Mouse (Mus musculus) gastrocnemius, adult 18-20 months (tissue): Measurements from ENCODE around the gene Clip1. TPM values are rescaled to one million over a fixed set of nuclear protein-coding genes. Genes with fewer than 3 reads are reported as not detected.

ENCODE experiments used
- DNase-seq: peaks from one replicate; pipeline ENCODE4 v3.0.0; 2021; ENCODE audit warnings: low spot score
- total RNA-seq, 2 experiments: library from RNA; stranded (reverse); gene quantifications; 2 replicates each; pipeline ENCODE4 v1.2.3; 2021

Gene Clip1
- total RNA-seq, 2 experiments from 2014 or later, result 326 to 336 TPM

DNA sequence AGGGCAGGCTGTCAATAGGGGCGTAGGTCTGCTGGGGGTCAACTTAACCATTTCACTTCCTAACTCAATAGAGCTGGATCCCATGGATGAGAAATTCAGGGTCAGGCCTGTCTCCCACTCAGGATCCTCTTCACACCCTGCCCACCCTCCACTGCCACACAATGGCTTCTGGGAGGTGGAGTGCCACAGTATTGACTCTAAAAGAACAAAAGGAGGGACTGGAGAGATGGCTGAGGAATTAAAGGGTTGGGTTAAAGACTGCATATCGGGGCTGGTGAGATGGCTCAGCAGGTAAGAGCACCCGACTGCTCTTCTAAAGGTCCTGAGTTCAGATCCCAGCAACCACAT, 13.0 kb downstream of the Clip1 start:
- no peak for DNase-seq

DNA sequence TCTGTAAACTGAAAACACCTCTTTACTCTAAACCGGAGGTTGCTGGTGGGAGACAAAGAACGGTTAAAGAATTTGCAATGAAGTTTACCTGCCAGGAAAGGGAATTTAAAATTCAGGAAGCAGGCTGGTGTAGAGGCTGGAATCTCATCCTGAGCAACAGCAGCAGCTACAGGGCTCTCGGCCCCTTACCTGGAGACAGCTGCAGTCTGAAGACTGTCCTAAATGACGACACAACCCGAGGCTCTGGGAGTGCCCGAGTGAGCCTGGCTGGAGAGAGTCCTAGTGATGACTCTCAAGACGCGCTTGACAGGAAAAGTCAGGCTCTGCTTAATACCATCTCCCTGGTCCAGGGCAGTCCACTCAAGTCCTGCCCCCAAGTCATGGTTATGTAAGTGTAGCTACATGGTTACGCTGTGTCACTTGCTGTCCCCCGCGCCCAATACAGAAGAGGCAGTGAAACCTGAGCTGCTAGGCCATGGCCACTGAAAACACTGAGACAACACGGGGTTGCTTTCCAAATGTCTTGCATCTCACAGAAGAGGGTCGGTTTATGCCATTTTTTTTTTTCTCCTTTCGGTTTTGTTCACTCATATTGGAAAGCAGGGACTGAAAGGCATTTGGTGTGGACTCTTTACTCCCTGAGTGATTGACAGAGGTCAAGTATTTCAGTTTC, 13.5 kb downstream of the Clip1 start:
- peak; percentile 88 for DNase-seq

DNA sequence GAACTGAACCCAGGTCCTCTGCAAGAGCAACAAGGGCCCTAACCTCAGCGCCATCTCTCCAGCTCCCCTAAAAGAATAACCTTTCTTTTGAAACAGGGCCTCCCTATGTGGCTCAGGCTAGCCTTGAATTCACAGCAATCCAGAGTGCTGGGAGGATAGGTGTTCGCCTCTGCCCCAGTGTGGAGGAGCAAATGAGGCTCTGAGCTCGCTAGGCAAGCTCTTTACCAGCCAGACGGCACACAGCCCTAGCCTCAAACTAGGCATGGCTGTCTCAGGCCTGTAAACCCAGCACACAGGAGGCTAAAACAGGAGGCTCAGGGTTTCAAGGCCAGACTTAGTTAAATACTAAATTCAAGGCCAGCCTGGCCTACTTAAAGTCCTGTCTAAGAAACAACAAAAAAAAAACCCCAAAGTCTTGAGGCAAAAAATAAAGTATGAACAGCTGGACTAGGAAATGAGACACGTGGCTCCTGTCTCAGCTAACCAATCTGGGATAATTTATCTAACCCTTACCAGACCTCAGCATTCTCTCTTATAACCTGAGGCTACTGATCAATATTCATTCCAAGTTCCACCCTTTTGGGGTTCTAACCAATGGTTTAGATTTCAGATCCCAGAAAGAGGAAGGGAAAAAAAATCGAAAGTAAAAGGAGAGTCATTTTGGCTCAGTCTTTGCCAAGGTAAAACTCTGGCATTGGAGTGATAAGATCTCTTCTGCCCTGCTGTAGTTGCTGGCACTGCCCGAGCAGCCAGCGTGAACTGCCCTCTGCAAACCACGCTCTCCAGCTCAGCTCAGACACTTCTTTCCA, 14.2 kb downstream of the Clip1 start:
- DNase-seq, result no peak

DNA sequence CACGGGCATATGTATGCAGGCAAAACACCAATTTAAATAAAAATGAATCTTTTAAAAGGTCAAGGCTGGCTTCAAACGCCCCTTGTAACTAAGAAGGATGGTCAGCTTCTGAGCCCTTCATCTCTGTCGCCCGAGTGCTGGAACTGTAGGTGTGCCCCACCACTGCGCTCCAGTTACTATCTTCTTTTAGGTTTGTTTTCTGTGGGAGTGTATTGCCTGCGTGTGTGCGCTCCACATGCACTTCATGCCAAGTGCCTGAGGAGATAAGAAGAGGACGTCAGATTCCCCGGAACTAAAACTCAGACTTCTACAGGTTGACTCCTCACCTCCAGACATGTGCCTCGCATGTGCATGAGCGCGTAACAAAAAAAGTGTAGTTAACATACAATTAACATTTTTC, 16.5 kb downstream of the Clip1 start:
- DNase-seq, result no peak

DNA sequence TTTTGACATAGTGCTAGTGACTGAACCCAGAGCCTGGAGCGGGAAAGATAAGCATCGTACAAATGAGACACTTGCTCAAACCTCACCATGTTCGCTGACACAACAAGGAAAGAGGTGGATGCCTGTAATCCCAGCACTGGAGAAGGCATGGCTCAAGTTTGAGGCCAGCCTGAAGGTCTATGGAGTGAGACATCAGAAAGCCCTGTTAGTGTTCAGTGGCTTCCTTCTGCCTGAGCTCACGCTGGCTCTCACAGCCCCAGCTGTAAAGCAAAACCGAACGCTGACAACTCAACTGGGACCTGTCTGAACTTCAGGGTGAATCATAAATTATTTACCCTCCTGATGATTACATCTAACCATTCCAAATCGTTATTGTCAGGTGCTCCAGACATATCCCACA, 18.5 kb downstream of the Clip1 start:
- peak; percentile 43 for DNase-seq

DNA sequence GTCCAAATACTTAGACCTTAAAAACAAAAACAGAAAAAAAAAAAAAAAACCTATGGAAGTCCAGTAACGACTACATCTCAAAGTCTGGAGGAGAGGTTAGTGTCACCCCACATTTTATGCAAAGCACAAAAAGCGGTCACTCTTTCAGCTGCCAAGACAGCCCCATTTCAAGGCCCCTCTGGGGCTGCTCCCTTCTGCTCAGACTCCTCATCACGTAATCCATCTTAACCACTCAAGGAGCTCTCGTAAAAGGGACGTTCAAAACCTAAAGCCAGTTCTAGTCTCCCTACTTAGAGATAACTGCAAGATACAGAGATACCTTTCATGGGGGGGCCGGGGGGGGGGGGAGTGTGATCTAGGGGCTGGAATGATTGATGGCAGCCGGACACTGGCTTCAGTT, 20.1 kb downstream of the Clip1 start:
- no peak for DNase-seq

DNA sequence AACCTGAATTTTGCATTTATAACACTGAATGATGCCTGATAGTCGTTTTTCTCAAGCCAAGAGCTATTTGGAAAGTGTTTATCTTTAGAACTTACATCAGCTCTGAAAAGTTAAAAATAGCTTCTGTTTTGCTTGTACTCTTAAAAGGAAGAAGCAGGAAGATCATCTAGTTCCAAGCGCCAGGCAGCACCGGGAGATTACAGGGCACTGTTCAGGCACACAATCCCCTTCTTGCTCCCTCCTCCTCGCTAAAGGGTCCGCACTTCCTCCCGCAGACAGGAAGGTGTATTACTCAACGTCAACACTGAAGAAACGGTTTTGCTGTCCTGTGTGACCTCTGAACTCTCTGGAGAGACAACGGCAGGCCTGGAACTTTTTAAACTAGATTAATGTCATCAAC, 22.4 kb downstream of the Clip1 start:
- DNase-seq, result peak; percentile 68

DNA sequence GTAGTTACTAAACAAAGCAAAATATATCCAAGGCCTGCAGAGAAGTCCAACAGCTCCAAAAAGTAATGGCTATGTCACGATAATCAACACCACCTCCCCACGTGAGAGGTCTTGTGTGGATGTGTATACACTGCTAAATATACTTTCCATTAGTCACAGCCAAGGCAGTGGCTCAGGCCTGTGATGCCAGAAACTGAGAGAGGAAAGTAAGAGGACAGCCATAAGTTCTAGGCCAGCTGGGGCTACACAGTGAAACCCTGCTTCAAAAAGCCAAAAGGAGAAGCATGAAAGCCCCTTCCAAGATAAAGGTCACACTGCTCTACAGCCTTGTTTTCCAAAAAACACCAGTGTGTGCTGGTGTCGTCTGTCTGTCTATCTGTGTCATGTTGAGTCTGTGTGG, 22.8 kb downstream of the Clip1 start:
- DNase-seq, result peak; percentile 73

DNA sequence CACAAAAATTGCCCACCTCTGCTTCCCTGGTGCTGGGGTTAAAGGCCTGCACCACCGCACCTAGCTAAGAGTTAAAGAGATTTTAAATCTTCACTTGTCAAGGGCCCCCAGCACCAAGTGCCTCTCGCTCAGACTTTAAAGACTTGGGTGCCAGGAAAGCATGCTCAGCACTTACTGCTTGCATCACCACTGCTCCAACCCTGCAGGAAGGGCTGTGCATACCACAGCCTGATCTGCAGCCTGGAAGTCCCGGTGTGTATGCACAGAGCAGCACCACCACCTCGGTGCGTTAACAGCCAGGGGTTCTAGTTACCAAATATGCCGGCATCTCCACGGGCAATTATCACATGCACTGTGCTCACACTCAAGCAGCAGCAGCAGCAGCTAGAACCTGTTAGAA, 26.8 kb downstream of the Clip1 start:
- no peak for DNase-seq

DNA sequence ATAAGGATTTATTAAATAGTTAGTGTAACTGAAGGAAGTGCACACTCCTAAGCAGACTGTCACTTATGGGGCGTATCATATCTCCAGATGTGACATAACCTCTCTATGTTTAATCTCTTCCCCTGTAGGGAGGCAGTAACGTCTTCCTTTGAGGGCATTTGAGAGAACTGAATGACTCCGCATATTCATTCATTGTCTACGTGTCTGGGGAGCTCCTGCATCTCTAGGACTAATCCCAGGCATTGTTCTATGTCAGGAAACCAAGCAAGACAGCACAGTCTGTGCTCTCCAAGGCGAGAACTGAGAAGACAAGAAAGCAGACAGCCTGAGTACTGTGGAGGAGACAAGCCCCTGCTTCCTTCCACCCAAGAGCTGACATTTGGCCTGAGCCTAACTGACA, 29.5 kb downstream of the Clip1 start:
- DNase-seq, result no peak

DNA sequence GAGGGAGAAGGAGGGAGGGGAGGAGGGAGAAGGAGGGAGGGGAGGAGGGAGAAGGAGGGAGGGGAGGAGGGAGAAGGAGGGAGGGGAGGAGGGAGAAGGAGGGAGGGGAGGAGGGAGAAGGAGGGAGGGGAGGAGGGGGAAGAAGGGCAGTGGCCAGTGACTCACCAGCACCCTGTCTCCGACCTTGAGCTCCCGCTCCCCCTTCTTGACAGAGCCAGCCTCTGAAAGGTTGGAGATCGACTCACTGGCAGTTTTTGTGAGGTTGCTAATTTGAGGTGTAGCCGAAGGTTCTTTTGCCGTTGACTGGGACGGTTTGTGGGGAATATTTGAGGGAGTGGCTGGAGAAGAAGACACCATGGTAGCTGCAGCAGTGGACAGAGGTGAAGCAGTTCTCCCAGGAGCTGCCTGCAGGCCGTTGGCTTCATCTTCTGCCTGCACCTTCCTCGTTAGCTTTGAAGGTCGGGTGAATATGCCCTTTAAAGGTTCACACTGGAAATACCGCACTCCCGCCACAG, 31.1 kb downstream of the Clip1 start:
- DNase-seq, result no peak

DNA sequence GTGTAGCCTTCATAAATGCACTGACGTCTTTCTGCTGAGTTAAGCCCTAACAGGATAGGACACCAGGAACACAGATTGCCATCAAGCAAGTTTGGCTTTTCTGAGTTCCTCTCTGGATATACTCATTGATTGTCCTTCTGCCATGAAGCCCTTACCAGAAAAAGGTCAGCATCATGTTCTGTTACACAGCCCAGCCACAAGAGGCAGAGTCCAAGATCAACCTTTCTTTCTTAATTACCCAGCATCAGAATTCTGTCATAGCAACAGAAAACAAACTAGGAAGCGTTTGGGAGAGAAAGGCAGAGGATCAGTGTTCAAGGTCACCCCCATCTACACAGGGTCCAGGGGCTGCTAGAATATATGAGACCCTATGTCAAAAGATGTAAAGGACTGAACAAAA, 33.6 kb downstream of the Clip1 start:
- DNase-seq, result no peak

DNA sequence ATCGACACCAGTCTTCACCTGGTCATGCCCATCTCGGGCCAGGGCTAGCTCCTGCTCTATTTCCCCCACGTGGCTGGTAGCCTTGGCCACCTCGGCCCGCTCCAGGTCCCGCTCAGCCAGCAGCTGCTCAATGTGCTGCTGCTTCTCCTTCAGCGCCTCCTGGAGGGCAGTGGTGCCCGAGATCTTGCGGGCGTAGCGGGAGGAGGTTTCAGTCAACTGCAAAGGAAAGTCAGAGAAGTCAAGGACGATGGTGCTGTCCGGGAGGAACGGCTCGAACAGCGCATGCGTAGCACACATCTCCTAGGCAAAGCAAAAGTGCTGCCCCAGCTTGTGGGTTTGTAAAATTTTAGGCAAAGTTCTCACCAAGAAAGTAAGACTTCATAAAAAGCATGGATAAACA, 42.0 kb downstream of the Clip1 start:
- DNase-seq, result no peak

DNA sequence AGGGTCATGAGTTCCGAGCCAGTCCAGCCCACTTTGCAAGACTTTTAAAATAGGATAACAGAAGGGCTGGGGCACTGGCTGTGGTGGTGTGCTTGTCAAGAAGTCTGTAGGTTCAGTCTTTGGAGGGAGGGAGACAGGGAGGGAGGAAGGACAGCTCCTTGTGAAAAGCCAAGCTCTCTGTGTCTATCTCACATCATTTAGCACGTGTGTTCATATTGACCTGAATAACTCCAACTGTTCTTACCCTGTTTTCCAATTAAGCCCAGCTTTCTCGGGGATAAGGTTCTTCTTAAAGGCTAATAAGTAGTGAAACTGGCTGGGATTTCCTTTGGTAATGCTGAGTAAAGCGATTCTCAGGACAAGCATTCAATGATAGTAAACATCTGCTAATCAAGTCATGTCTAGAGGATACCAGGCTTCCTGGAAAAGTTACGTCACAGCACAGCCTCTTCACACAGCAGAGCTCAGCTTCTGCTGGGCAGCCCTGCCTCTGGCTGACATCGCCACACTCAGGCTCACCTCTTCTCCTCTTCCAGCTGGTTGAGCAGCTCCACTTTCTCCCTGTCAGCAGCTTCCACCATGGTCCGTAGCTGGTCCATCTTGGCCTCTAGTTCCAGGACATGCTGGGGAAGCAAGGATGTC, 43.0 kb downstream of the Clip1 start:
- DNase-seq, result peak; percentile 37

DNA sequence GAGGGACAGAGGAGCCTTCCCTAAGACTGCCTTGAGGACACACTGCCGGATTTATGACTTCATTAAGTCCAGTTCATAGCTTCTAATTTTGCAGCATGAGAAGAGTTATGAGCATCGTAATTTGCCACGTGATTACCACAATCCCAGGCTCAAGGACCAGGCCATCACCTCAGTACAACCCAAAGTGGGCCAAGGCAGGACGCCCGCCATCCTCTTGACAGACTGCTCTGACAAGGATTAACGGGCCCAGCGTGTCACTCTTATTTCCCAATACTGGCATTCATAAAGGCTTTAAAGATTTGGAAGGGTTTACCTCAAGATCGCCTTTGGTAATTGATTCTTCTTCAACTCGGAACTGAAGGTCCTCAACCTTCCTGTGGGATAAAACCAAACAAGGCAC, 44.2 kb downstream of the Clip1 start:
- no peak for DNase-seq

DNA sequence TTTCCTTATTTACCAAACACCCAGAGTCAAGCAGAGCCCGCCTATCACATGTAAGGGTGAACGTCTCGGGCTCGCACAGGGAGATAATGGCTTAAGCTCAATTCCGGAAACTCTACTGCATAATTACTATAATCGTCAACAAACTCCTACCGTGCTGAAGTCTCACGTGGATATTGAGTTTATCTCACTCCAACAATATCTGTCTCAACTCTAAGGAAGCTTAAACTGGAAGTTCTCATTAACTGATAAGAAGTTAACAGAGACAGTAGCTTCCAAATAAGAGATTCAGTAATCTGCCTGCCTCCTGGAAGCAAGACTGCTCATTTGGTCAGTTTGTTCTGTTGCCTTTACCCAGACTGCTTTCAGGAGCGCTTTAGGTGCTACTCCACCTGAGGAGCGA, 53.2 kb downstream of the Clip1 start:
- DNase-seq, result no peak

DNA sequence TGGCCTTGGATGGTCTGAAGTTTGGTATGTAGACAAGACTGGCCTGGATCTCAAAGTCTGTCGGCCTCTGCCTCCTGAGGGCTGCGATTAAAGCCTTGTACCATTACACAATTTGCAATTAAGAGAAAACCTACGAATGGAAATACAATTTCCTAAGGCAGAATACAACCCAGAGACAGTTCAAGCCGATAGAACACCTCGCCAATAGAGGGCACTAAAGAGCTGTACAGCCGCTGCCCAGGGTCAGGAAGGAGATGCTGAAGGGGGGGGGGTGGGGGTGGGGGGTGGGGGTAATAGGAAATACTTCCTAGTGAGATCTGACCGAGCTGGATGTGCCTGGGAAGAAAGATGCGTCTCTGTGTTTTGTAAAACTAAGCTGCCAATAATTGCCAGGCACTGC, 57.8 kb downstream of the Clip1 start:
- DNase-seq, result peak; percentile 80

DNA sequence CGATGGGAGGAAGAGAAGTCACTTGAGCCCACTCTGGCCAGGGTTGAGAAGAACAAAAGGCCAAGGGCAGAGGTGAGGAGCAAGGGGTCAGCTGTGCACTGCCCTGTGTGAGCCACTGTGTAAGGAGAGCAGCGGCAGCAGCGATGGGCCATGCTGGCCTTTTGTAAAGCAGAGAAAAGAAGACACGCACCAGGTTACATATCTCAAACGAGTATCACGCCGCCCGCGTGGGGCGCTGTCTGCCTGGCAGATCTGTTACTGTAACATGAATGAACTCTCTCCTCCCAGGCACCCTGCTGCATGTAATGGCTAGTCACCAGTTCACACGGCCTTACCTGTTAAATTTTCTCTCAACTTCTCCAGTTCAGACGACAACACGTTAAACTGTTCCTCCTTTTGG, 62.0 kb downstream of the Clip1 start:
- no peak for DNase-seq

DNA sequence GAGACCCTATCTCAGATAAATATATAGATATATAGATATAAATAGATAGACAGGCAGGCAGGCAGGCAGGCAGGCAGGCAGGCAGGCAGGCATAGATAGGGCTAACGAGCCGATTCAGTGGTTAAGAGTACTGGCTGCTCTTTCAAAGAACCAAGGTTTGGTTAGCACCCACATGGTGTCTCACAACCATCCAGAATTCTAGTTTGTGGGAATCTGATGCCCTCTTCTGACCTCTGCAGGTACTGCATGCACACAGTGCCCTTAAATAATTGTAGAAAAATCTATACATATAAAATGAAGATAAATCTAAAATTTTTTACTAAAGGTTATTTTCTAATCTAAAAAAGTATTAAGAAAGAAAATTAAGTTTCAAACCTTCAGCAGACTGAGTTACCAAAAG, 65.9 kb downstream of the Clip1 start:
- no peak for DNase-seq

DNA sequence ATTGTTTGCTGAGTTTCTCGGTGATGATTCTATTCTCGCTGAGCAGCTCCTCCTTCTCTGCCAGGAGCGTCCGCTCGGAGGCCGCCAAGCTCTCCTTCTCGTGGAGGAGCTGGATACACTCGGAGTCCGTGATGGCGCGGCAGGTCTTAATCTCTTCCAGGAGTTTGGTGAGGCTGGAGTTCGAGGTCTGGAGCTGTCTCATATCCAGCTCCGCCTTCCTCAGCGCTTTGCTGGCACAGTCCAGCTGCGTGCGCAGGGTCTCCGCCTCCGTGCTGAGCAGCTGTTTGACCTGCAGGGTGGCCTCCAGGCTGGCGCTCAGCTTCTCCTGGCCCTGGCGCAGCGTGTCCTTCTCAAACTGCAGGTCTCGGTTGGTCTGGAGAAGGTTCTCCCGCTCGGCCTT, 70.2 kb downstream of the Clip1 start:
- no peak for DNase-seq

DNA sequence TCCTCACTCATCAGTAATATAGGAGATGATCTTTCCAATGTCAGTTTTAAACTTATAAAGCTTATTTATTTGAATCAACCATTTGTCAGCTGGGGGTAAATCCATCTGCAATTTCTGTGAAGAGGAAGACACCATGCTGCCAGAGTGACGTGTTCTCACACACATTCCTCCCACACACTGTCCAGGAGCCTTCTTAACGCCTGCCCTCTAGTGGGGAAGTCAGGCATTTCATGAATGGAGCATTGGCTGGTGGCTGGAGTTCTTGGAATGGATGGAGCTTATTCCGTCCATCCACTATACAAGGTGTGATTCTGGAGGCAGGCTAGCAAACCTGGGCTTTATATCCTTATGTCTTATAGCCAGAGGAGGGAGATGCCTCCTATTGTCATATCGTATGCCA, 74.6 kb downstream of the Clip1 start:
- peak; percentile 78 for DNase-seq

DNA sequence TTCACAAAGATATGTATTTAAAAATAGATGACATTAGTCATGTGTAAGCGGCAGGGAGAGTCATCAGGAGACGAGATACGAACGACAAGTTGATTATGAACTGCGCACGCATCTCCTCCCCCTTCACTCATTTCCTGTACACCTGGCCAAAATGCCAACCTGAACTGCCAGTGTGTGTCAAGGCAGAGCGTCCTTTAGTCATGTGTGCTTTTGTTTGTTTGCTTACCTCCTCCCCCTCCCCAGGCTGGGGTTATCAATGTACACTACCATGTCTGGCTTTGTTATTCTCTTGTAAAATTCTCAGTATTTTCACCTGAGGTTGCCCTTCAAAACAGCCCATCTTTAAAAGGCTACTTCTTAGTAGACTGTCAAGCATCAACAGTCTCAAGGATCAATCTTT, 75.0 kb downstream of the Clip1 start:
- DNase-seq, result no peak

DNA sequence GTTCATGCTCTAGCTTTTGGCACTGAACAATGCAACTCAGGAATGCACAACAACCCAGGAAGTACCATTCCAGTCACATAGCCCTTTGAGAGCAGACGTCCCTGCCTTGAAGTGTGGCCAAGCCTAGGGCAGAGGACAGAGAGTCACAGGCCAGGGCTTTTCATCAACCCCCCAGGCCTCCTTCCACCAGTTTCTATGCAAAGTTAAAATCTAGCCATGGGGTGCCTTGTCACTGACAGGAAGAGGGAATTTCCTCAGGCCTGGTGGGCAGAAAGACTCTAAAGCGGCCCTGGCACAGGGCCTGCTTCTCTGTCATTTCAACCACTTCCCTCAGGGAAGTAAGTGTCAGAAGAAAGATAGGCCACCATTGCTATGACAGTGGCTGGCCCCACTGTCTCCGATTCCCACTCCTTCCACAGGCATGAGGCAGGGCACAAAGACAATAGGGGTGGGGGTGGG, 77.2 kb downstream of the Clip1 start:
- no peak for DNase-seq
